Mouse (Mus musculus) right cerebral cortex, adult 18-20 months (tissue): Measurements from ENCODE around the gene Hist1h4b.
A peak's percentile ranks its signal among the peaks of the same experiment; 100 is the strongest.
"Not testable (repeated sequence)": the region's sequence is repeated elsewhere in the genome, so short reads cannot be mapped to it uniquely, and the experiment has no call there.

ENCODE experiments used
- DNase-seq: peaks from one replicate; pipeline ENCODE4 v3.0.0; 2022; ENCODE audit warnings: mixed read lengths

Hist1h4b gene

GRCm38 (mm10) chr13:23756790-23757189, at the start of gene Hist1h4b:
Hist1h4b (plus strand) TSS chr13:23757013.
- DNase-seq: peak; percentile 91

- DNase-seq: no peak
Observed at GRCm38 (mm10) chr13:23708041-23708440, 48.8 kb upstream of the Hist1h4b start.

GRCm38 (mm10) chr13:23708654-23709053, 48.2 kb upstream of the Hist1h4b start:
- DNase-seq: no peak

GRCm38 (mm10) chr13:23709714-23710373, 47.0 kb upstream of the Hist1h4b start:
- DNase-seq: no peak

DNA sequence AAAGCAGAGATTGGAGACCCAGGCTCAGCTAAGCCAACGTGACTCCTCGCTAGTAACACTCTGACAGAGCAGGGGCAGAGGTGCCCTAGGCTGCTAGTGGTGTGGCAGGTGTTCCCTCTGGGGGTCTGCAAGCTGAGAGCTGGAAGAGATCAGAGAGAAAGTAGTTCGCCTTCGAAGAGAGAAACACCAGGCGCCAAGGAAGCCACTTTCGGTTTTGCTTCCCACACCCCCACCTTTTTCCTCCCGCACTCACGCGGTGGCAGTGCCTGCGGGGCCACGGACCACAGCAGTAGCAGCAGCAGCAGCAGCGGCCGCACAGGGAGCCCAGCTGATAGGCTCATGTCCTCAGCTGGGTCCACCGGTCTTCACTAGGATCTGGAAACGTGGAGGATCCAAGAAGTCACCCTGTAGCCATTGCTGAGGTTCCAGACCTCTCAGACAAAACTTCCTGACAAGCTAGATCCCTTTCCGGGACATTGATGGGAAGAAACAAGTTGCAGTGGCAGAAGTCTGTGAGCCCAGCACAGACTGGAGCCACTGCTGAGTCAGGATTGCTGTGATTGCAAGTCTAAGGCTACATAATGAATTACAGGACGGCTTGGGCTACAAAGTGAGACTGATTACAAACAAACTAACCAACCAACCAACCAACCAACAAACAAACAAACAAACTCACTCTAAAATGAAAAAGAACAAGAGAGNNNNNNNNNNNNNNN, 46.3 kb upstream of the Hist1h4b start, which contains the start of gene Hfe:
TSS of gene Hfe (minus strand) at position 481 of the 716 bp plus-strand sequence.
- DNase-seq: peak; percentile 39

- no peak for DNase-seq
Observed at GRCm38 (mm10) chr13:23716261-23717042, 40.4 kb upstream of the Hist1h4b start.

GRCm38 (mm10) chr13:23717176-23717575, 39.6 kb upstream of the Hist1h4b start:
- DNase-seq: no peak

DNA sequence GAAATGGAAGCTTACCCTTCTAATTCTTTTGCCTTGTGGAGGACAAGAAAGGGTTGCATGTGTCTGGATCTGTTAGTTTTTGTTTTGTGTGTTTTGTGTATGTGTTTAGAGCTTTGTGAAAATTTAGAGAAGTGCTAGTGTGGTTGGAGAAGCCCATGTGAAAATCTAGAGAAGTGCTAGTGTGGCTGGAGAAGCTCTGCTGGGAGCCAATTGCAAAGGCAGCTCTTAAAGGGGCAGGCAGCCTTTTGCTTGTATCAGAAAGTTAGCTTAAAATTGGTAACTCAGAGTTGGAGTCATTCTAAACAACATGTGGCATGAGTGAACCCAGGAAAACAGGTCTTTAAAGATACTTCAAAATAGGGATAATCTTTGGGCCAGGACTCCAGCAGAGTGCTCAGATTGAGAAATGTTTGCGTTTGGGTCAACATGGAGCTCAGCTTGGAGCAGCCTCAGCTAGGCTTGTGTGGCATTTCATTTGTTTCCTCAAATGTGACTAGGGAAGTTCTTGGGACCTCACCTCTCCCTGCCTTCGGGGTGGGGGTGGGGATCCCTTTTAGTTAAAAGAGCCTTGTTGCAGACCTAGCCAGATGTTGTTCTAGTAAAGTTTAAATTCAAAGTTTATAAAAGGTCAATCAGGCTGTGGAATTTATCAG, 39.1 kb upstream of the Hist1h4b start:
- not testable (repeated sequence) for DNase-seq

DNA sequence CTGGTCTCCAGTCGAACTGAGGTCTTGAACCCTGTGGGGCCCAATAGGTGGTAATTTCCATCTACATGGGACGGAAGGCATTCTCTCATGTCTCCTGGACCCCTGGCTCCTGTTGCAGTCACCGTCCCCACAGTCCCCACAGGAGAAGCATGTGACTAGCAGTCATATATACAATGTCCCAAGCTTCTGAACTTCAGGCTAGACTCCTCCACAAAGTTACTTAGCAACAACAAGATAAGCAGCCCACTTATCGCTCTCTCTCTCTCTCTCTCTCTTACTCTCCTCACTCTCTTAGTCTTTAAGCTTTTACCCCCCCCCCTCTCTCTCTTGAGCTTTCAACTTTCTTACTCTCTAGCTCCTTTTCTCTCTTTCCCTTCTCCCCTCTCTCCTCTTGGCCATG, 32.6 kb upstream of the Hist1h4b start:
- no peak for DNase-seq

DNA sequence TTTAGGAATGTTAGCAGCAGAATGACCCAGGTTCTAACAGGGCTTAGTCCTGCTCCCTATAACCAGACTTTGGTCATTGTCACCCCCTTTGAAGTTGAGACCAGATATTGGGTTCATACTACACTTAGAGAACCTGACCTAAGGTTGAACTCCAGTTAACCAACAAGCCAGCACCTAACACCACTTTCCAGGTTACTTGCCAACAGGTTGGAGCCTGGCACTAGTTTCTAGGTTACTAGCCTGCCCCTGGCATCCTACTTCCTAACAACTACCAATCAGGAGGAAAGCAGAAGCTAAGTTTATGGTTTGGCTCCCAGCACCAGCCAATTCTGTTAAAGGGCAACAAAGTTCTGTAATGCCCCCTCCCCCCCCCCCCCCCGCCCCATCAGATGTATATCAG, 31.6 kb upstream of the Hist1h4b start:
- DNase-seq: no peak

GRCm38 (mm10) chr13:23728472-23729191, 28.2 kb upstream of the Hist1h4b start:
- DNase-seq: no peak

- DNase-seq: no peak
Observed at GRCm38 (mm10) chr13:23729192-23729525, 27.7 kb upstream of the Hist1h4b start.

DNA sequence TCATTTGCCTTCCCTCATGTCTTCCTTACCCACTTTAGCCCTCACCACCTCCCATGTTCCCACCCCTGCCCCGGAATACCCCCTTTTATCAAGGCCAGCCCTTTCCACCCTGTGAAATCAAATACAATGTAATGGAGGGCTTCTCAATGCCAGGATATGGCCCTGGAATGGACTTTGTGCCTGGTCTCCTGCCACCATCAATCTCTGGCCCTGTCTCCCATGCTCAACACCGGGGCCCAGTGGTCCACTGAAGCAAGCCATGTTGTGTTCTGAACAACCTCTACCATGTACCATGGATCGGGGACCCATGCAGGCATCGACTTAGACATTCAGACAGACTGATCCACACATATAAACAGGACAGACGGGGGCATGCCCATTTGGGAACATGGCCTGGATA, 27.1 kb upstream of the Hist1h4b start:
- no peak for DNase-seq

- no peak for DNase-seq
Observed at GRCm38 (mm10) chr13:23730479-23730878, 26.3 kb upstream of the Hist1h4b start.

GRCm38 (mm10) chr13:23732156-23732804, 24.5 kb upstream of the Hist1h4b start:
- peak; percentile 33 for DNase-seq

- DNase-seq: no peak
Observed at GRCm38 (mm10) chr13:23737091-23737490, 19.7 kb upstream of the Hist1h4b start.

DNA sequence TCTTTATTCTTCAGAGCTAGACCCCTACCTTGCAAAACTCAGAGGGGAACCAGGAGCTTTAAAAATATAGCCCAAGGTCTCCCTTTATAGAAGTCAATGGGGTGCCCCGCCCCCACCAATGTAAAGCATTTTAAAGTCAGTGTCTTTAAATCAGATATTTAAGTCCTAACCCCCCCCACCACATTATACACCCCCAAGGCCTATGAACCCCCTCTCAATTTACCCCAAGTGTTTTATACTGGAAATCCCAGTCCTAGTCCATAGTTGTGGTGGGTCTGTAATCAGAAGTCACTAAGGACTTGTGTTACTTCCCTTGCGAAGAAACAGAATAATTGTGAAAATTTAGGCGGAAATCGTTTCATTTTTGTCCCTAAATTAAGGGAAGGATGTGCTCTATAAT, 18.8 kb upstream of the Hist1h4b start:
- no peak for DNase-seq

DNA sequence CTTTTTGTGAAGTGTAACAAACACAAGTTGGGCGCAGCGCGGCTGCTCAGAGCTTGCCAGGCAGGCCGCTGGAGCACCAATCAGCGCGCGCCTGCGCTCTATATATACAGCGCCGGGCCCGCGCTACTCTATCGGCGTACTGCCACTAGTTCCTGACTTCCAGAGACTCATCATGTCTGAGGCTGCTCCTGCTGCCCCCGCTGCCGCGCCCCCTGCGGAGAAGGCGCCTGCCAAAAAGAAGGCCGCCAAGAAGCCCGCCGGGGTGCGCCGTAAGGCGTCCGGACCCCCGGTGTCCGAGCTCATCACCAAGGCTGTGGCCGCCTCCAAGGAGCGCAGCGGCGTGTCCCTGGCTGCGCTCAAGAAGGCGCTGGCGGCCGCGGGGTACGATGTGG, 18.1 kb upstream of the Hist1h4b start, which contains the start of gene Hist1h1c:
TSS of gene Hist1h1c (plus strand) at position 132 of the 392 bp plus-strand sequence.
- DNase-seq: peak; percentile 91

GRCm38 (mm10) chr13:23739069-23739921, 17.5 kb upstream of the Hist1h4b start:
- peak; percentile 97 for DNase-seq

DNA sequence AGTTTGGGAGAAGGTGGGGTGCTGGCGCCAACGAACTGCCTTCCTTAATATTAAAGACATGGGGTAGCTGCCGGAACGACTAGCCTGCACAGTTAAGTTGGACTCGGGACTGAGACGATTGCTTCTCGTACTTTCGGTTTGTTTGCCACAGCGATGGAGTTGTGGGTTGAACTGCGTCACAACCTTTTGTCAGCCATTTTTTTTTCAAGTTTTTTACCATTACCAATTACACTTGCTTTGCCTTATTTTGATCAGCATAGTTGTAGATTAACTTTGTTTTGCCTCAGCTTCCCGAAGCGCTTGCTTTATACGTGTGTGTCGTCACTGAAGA, 16.9 kb upstream of the Hist1h4b start:
- DNase-seq: no peak

- no peak for DNase-seq
Observed at GRCm38 (mm10) chr13:23740256-23740840, 16.5 kb upstream of the Hist1h4b start.
